Mouse (Mus musculus) hindlimb bud, embryonic 11.5 days (tissue): Measurements from ENCODE around the gene Crispld2.

ENCODE experiments used
- DNase-seq: peaks from one replicate; pipeline ENCODE4 v3.0.0-alpha.2; 2012; ENCODE audit warnings: low read depth, low spot score; ENCODE audit errors: extremely low spot score

Crispld2 gene

DNA sequence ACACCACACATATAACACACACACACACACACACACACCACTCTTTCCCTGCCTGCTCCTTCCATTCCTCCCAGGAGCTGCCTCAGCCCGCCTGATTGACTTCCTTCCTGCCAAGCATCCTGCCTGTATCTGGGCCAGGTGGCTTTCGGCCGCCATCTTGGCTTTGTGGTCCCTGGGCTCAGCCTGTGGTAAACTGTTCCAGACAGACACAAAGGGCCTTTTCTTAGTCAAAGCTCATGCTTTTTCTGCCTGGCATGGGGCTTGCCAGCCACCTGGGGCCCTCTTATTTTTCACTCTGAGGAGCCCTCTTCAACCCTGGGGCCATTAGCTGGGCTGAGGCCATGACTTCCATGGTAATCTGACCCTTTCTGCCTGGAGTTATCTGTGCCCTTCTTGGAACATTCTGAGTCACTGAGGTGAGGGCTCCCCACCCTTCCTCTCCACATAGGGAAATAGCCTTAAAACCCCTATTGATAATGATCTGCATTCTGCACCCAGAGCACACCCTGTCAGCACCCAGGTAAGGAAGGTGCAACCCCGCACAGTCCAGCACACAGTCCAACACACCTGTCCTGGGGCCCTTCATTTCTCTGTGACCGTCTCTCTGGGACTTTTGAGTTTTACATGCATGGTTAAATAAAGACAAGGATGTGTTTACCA is 40.4 kb downstream of the Crispld2 start:
- DNase-seq, result no peak

DNA sequence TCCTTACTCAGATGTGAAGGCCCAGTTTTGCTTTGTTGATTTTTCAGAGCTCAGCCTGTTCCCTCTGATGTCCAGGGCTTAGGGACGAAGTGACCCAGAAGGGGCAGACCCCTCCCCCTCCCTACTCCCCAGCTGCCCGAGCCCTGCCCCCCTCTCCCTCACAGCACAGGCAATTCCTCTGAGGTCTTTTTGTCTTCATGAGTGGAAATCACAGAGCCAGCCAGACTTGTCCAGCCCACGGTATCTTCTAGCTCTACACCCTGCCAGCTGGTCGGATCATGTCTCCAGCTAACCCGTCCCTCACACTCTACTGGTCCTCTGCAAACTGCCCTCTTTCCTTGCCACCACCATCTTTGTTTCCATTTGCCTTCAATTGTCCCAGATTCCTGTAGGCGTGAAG is 42.2 kb downstream of the Crispld2 start:
- no peak for DNase-seq

DNA sequence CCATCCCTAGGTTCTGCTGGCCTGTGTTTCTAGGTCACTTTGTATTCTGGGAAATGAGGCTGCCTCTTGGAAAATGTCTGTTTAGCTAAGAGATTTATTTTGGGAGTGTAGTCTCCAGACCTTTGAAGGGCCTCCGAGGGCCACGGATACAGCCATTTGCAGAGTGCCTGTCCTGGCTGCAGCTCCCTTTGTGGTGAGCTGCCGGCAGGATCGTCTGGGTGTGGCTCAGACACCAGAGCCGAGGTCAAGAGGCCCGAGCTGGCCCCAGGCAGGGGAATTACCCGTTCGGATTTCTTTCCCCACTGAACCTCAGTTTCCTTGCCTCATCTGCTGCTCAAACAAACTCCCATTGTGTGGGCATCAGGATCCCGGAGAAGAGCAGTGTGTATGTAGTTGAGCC is 43.9 kb downstream of the Crispld2 start:
- DNase-seq, result no peak

GRCm38 (mm10) chr8:120036578-120036977 is 44.3 kb downstream of the Crispld2 start:
- no peak for DNase-seq

GRCm38 (mm10) chr8:120037199-120037598 is 45.0 kb downstream of the Crispld2 start:
- no peak for DNase-seq

- no peak for DNase-seq
Measured at GRCm38 (mm10) chr8:120037611-120038010, 45.4 kb downstream of the Crispld2 start.

GRCm38 (mm10) chr8:120038741-120039140 is 46.5 kb downstream of the Crispld2 start:
- no peak for DNase-seq

DNA sequence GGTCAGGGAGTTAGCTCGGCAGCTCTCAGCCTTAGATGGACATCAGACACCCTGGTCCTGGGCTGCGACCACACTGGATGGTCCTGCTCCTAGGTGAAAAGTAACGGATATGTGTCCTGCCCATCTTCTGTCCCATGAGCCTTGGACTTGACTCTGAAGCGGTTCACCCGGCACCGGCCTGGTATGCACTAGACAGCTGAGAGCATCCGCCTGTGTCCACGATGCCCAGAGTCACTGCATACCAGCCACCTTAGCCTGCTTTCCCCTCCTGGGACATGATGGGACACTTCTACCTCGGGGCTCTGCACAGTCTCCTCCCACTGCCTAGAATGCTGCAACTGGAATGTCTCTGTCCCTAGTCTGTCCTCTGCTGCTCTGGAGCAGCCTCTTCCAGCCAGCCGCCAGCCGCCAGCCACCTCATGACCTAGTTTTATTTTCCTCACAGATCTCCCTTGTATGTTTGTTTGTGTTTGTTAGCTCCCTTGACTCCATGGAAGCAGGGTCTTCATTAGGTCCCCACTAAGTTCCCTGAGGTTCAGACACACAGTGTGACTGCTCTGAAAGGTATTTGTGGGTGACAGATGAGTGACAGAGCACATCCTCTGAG is 47.2 kb downstream of the Crispld2 start:
- no peak for DNase-seq

- no peak for DNase-seq
Measured at GRCm38 (mm10) chr8:120040861-120041260, 48.6 kb downstream of the Crispld2 start.

- no peak for DNase-seq
Measured at GRCm38 (mm10) chr8:120042542-120043312, 50.5 kb downstream of the Crispld2 start.

GRCm38 (mm10) chr8:120044907-120045306 is 52.7 kb downstream of the Crispld2 start:
- no peak for DNase-seq

DNA sequence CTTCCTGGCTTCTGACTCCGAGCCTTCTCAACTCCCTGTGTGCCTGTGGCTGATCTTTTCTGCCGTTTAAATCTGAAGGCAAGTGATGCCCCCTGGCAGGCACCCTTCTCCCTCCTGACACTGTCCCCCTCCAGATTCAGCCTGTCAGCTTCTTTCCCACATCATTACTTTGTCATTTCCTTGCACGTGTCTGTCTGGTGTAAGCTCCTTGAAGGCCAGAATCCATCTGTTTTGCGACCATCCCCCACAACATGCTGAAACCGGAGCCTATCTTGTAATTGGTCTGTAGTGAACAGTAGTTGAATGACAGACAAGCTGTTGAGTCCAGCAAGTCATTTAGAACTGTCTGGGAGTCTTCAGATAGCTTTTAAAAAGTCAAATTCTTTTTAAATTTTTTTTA is 53.2 kb downstream of the Crispld2 start:
- DNase-seq, result no peak

DNA sequence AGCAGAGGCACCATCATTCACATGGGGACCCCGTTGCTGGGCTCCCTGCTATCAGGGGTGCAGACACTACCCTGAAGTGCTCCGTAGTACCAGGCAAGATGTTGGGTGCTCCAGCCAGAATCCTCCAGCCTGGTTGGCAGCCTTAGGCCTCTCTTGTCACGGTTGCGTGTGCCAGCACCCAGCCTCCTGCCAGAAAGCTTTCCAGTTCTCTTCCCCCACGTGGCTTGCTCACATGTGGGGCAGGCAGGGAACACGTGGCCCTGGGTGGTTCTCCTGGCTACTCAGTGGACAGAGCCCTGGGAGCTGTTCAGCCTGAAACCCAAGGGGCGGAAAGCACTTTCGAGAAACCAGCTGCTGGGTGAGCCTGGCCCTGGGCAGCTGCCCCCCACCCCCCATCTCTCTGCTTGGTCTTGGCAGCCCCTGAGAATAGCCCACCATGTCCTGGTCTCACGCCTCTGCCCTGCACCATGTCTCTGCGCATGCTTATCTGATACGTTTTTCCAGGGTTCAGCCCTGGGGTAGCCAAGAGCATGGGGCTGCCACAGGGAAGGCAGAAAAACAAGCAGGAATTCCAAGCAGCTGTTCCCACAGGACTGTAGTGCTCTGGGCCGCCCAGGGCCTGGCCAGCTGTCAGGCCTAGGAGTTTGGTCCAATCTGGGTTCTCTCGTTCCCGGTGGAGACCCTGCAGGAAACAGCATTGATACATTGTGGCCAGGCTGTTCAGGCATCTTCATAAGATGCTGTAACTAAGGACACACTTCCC is 54.2 kb downstream of the Crispld2 start:
- DNase-seq, result no peak

DNA sequence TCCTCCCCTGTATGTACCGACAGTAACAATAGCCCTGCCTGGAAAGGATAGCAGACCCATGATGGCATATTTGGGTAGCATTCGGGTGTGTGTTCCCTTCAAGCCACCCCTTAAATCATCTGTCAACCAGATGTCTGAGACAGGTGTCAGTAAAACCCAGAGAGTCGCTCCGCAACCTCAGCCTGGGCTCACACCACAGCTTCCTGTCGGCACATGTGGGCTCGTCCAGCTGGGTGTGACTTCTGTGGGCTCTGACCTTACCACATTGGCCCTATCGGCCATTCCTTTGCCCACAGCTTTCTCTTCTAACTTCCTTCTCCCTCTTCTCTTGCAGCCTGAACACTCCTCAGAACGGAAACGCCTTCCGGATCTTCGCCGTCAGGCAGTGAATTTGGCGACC is 57.7 kb downstream of the Crispld2 start:
- DNase-seq, result no peak

GRCm38 (mm10) chr8:120050376-120050775 is 58.1 kb downstream of the Crispld2 start:
- DNase-seq, result no peak

GRCm38 (mm10) chr8:120051006-120051405 is 58.8 kb downstream of the Crispld2 start:
- DNase-seq, result no peak

DNA sequence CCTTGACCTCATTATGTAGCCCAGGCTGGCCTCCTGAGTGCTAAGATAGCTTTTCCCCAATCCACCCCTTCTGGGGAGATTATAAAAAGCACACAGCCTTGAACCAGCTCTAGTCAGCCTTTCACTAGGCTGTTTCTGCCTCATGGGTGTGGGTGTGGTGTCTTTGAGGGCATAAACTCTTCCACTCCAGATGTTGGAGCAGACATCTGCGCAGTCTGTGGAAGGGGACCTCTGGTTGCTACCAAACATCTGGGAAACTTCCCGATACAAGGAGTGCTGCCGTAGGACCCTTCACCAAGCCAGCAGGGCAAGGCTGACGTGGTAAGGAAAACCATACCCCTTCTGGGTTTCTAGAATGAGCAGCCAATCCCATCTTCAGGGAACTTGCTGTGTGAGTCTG is 59.7 kb downstream of the Crispld2 start:
- DNase-seq, result no peak

DNA sequence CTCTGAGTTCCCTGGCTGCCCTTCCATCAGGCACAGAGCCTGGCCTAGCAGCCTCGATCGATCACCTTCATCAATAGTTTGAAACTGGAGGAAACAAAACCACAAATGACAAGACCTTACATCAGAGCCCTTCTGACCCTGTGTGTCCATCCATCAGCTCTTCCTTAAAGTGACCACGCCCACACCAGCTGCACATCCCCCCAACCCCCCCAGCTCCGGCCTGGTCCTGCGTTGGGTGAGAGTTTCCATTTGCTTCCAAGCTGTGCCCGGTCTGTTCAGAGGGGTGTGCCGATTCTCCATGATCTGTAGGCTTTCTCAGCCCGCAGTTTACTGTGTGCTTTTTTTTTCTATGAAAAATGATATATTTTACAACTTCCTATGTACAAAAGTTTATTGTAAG is 60.1 kb downstream of the Crispld2 start:
- DNase-seq, result no peak

- DNase-seq, result no peak
Measured at GRCm38 (mm10) chr8:120054833-120055232, 62.6 kb downstream of the Crispld2 start.

DNA sequence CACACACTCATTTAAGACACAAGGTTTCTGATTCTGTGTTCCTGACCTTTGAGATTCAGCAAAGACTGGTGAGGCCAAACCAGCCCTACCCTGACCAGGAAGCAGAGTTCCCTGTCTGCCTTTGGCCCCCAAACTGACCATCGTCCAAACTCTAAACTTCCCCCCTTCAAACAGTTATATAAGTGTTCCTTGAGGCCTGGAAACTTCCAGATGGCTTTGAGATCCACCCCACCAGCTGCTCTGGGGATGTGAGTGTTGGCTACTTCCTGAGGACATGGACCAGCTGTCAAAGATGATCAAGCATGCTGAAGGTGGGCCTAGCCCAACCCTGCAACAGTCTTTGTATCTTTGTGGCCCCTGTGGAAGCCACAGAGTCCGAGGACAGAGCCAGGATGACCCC is 64.8 kb downstream of the Crispld2 start:
- no peak for DNase-seq

DNA sequence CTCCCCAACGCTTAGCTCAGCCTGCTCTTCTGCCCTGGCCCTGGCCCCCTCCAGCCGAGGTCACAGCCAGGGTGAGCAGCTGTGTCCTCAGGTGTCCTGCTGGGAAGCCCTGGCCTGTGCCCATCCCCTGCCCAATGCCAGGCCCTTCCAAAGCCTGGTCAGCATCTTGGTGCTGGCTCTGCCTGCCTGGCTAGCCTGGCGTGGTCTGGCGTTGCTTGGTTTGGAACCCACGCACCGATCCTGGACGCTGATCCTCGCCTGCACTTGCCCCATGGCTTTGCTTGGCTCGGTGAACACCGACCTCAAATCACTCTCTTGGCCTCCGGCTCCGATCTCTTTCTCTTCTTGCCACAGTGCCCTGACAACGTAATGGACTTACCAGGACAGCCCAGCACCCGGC is 70.5 kb downstream of the Crispld2 start:
- no peak for DNase-seq
